In the genomic region with DNA sequence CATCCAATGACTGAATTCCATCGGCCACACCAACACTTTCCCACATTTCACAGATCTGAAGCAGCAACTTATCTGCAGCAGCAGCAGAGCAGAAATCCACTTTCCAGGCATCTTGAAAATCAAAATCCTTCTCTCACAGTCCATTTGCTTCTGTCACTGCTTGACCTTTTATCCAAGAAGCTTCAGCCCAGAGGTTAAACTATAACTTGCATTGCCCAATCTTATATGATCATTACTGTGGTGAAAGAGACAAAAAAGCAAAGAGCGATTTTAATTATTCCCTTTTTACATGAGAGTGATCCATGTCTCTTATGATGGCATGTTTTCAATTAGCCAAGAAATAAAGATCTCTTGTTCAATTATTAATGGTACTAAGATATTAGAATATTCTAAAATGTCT, we compare ENCODE assay signal across 15 mouse cellular contexts. TPM values are rescaled to one million over a fixed set of nuclear protein-coding genes. Genes with fewer than 3 reads are reported as not detected.
"Had no signal": no experiment of that assay in that cellular context is flagged by ENCODE, and none has a peak within 500 bp of the region (broad histone marks: within the 10 kb centered on the region; RNA-seq: fewer than 3 reads in every experiment).

A gene (minus strand): TSS at position 123 of the 400 bp plus-strand sequence.

RNA-seq across cellular contexts. Expression of the gene that starts here (rescaled TPM):
- total RNA-seq: megakaryocyte, adult 5-6 weeks; megakaryocyte-erythroid progenitor cell, adult 5-6 weeks had no signal
- polyA plus RNA-seq: lung, embryonic 14.5 days; lung, embryonic 16.5 days; midbrain, embryonic 10.5 days; midbrain, embryonic 12.5 days; midbrain, embryonic 14.5 days; midbrain, embryonic 16.5 days; myocyte; neural tube, embryonic 11.5 days; neural tube, embryonic 13.5 days; neural tube, embryonic 15.5 days; stomach, embryonic 14.5 days; thymus, adult 2 months; urinary bladder, adult 2 months had no signal
